Mouse (Mus musculus) gastrocnemius, adult 8-10 months (tissue): Measurements from ENCODE around the gene Ercc6l2. TPM values are rescaled to one million over a fixed set of nuclear protein-coding genes. Genes with fewer than 3 reads are reported as not detected.

ENCODE experiments used
- DNase-seq, 2 experiments: peaks; one replicate each; pipeline ENCODE4 v3.0.0; 2022; ENCODE audit warnings: low spot score in 2 of 2
- total RNA-seq, 4 experiments: library from RNA; stranded (reverse); gene quantifications; 2 replicates each; pipeline ENCODE4 v1.2.4; 2022

Ercc6l2 gene
- total RNA-seq, 4 experiments from 2014 or later, result 14.1 to 27.2 (median 19.1) TPM

- DNase-seq, result no peak
These were observed 115.0 kb downstream of the Ercc6l2 start for GRCm38 (mm10) chr13:63929917-63930515.

GRCm38 (mm10) chr13:63930525-63930924 lies 115.5 kb downstream of the Ercc6l2 start:
- no peak for DNase-seq

DNA sequence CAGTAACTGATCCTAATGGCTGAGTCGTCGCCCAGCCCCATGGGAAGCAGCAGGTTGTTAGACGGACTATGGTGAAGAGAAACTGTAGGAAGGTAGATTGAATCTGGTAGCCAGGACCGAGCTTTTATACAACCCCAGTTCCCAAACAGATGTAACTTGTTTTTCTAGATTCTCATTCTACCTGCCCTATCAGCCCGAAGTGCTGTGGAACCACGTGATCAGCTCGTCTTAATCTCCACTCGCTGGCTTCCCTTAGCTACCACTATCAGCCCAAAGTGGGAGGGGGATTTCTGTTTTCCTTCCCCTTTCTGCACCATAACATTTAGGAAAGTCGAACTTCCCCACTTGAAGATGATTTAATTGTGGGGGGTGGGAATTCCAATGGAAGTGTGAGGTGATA lies 121.3 kb downstream of the Ercc6l2 start:
- DNase-seq, result no peak

- DNase-seq, result no peak
These were observed 125.2 kb downstream of the Ercc6l2 start for GRCm38 (mm10) chr13:63940257-63940656.

DNA sequence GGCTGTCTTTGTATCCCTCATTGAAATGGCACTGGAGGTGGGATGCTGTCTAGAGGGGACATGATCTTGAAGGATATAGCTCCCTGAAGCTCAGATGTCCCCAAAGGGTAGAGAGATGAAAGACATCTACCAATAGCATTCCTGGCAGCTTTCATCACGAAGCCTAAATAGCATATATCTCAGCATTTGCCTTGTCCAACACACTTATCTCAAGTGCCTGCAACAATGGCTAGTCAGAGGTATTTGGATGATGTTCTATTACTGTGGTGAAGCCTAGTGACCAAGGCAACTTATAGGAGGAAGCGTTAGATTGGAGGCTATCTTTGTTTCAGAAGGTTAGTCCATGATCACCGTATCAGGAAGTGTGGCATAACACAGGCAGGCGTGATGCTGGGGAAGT lies 126.1 kb downstream of the Ercc6l2 start:
- no peak for DNase-seq

- no peak for DNase-seq
These were observed 128.6 kb downstream of the Ercc6l2 start for GRCm38 (mm10) chr13:63943605-63944004.

DNA sequence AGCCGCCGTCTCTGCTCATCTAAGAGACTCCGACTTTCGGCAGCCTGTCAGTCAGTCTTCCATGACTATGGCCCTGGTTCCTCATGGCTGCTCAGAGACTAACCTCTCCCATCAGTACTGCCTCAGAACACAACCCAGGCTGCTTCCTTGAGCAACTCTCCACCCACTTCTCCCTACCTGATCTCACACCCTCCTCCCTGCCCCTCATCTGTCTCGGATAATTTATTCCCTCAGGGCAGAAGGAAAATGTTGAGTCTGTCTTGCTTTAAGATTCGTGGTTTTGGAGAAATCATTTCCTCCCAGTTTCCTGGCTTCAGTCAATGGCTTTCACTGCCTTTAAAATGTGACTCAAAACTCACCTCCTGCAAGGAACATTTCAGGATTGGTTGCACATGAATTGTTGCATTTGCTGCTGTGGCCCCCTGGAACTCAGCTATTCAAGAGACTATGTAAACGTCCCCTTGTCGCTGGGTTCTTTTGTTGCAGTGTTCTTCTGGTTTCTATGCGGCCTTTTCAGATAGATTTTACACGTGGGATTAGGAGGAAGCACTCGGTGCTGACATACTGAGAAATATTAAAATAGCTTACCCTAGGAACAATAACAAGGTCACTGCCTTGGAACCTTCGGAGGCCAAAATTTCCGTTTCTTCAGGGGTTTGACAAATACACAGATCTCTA lies 129.4 kb downstream of the Ercc6l2 start:
- no peak for DNase-seq

Other genes with a start within 250 kb of the Ercc6l2 start
- 10 to 100 TPM in 1 of 4 experiments, 1 to 10 TPM in 3; 6.6 to 10.3 (median 8.3) TPM for gene Ptch1, start 241.6 kb upstream of the Ercc6l2 start, total RNA-seq